Mouse (Mus musculus): ENCODE data around the gene Pou6f1.
A peak's percentile ranks its signal among the peaks of the same experiment; 100 is the strongest.
"Not testable (repeated sequence)": the region's sequence is repeated elsewhere in the genome, so short reads cannot be mapped to it uniquely, and the experiment has no call there.

Pou6f1 gene

GRCm38 (mm10) chr15:100580108-100580507 lies 19.7 kb downstream of the Pou6f1 start:
- DNase-seq (ENCODE audit: extremely low read depth, insufficient read length, low spot score) = no peak

GRCm38 (mm10) chr15:100577972-100578371 lies 21.8 kb downstream of the Pou6f1 start:
- no peak for DNase-seq (ENCODE audit: extremely low read depth, insufficient read length, low spot score)

- no peak for DNase-seq (ENCODE audit: extremely low read depth, insufficient read length, low spot score)
Observed at GRCm38 (mm10) chr15:100576810-100577209, 23.0 kb downstream of the Pou6f1 start.

GRCm38 (mm10) chr15:100576392-100576791 lies 23.4 kb downstream of the Pou6f1 start:
- no peak for DNase-seq (ENCODE audit: extremely low read depth, insufficient read length, low spot score)

GRCm38 (mm10) chr15:100575366-100575765 lies 24.4 kb downstream of the Pou6f1 start:
- DNase-seq (ENCODE audit: extremely low read depth, insufficient read length, low spot score) = no peak

GRCm38 (mm10) chr15:100574378-100574777 lies 25.4 kb downstream of the Pou6f1 start:
- no peak for DNase-seq (ENCODE audit: extremely low read depth, insufficient read length, low spot score)

- DNase-seq (ENCODE audit: extremely low read depth, insufficient read length, low spot score) = no peak
Observed at GRCm38 (mm10) chr15:100573946-100574345, 25.8 kb downstream of the Pou6f1 start.

- no peak for DNase-seq (ENCODE audit: extremely low read depth, insufficient read length, low spot score)
Observed at GRCm38 (mm10) chr15:100569239-100569638, 30.5 kb downstream of the Pou6f1 start.

- no peak for DNase-seq (ENCODE audit: extremely low read depth, insufficient read length, low spot score)
Observed at GRCm38 (mm10) chr15:100566531-100566930, 33.3 kb downstream of the Pou6f1 start.

- no peak for DNase-seq (ENCODE audit: extremely low read depth, insufficient read length, low spot score)
Observed at GRCm38 (mm10) chr15:100557705-100558433, 41.9 kb downstream of the Pou6f1 start.

GRCm38 (mm10) chr15:100556378-100556777 lies 43.4 kb downstream of the Pou6f1 start:
- no peak for DNase-seq (ENCODE audit: extremely low read depth, insufficient read length, low spot score)

- no peak for DNase-seq (ENCODE audit: extremely low read depth, insufficient read length, low spot score)
Observed at GRCm38 (mm10) chr15:100555965-100556364, 43.8 kb downstream of the Pou6f1 start.

- peak; percentile 99 for DNase-seq (ENCODE audit: extremely low read depth, insufficient read length, low spot score)
Observed at GRCm38 (mm10) chr15:100551326-100552307, 48.2 kb downstream of the Pou6f1 start, which contains the start of gene Tfcp2. Gene Tfcp2, minus strand, starts transcription at chr15:100552008.

GRCm38 (mm10) chr15:100550280-100550679 lies 49.5 kb downstream of the Pou6f1 start:
- DNase-seq (ENCODE audit: extremely low read depth, insufficient read length, low spot score) = no peak

- DNase-seq (ENCODE audit: extremely low read depth, insufficient read length, low spot score) = not testable (repeated sequence)
Observed at GRCm38 (mm10) chr15:100543651-100544030, 56.1 kb downstream of the Pou6f1 start.

- not testable (repeated sequence) for DNase-seq (ENCODE audit: extremely low read depth, insufficient read length, low spot score)
Observed at GRCm38 (mm10) chr15:100542876-100543650, 56.7 kb downstream of the Pou6f1 start.

- DNase-seq (ENCODE audit: extremely low read depth, insufficient read length, low spot score) = no peak
Observed at GRCm38 (mm10) chr15:100541426-100541825, 58.4 kb downstream of the Pou6f1 start.

GRCm38 (mm10) chr15:100541001-100541400 lies 58.8 kb downstream of the Pou6f1 start:
- not testable (repeated sequence) for DNase-seq (ENCODE audit: extremely low read depth, insufficient read length, low spot score)

GRCm38 (mm10) chr15:100539411-100539810 lies 60.4 kb downstream of the Pou6f1 start:
- no peak for DNase-seq (ENCODE audit: extremely low read depth, insufficient read length, low spot score)

GRCm38 (mm10) chr15:100537913-100538312 lies 61.9 kb downstream of the Pou6f1 start:
- no peak for DNase-seq (ENCODE audit: extremely low read depth, insufficient read length, low spot score)

GRCm38 (mm10) chr15:100527900-100528299 lies 71.9 kb downstream of the Pou6f1 start:
- no peak for DNase-seq (ENCODE audit: extremely low read depth, insufficient read length, low spot score)
